Comparison of ENCODE assay signal across 8 mouse cellular contexts in genomic region chr17:56040857-56041163, GRCm38 (mm10). TPM values are rescaled to one million over a fixed set of nuclear protein-coding genes. Genes with fewer than 3 reads are reported as not detected.
DNase-seq lines count a peak whose midpoint lies in the region; ATAC-seq and TF ChIP-seq lines count a peak whose summit lies in the region.

No protein-coding gene starts in this region.

- H3K9me3 ChIP-seq in heart, embryonic 11.5 days (replicated peaks; ENCODE audit: control insufficient read depth, low read length) = no peaks in the 10 kb centered on the region
- no peaks in the 10 kb centered on the region for H3K9me3 ChIP-seq in MEL (replicated peaks; ENCODE audit: insufficient read depth, low read length)
- H3K9me3 ChIP-seq in hindbrain, embryonic 10.5 days = no peaks in the 10 kb centered on the region

- TF ChIP-seq RAD21 in MEL (IDR thresholded peaks at IDR 0.05; ENCODE audit: low read depth, low read length) = no peak

- peaks cover 49% of the 10 kb centered on the region for H3K79me2 ChIP-seq in MEL (ENCODE audit: control insufficient read depth, insufficient read depth, low read length, poor library complexity)

- no peaks in the 10 kb centered on the region for H3K27me3 ChIP-seq in heart, embryonic 11.5 days (ENCODE audit: control insufficient read depth, insufficient read depth, low read length)
- H3K27me3 ChIP-seq in MEL (ENCODE audit: control insufficient read depth in 1 of 2, insufficient read depth in 2 of 2, low read length in 2 of 2) = no peaks in the 10 kb centered on the region
- no peaks in the 10 kb centered on the region for H3K27me3 ChIP-seq in hindbrain, embryonic 10.5 days (ENCODE audit: insufficient read depth, poor library complexity, severe bottlenecking)

- H3K4me1 ChIP-seq in heart, embryonic 11.5 days (ENCODE audit: control insufficient read depth, insufficient read depth, low read length) = no peaks in the 10 kb centered on the region; the same call in 1 of the 2 replicates
- H3K4me1 ChIP-seq in MEL (ENCODE audit: control insufficient read depth in 1 of 2, insufficient read depth in 2 of 2, low read length in 2 of 2) = peaks cover 6 to 24% of the 10 kb centered on the region in 2 experiments
- H3K4me1 ChIP-seq in hindbrain, embryonic 10.5 days (replicated peaks) = peaks cover 24% of the 10 kb centered on the region

- TF ChIP-seq CTCF in MEL (IDR thresholded peaks at IDR 0.05 in 2 of 3, conservative IDR thresholded peaks at IDR 0.05 in 1 of 3; ENCODE audit: control insufficient read depth in 1 of 3, insufficient read depth in 1 of 3, low read depth in 2 of 3, low read length in 3 of 3, poor library complexity in 1 of 3, severe bottlenecking in 1 of 3) = no peak

- DNase-seq in heart, postnatal 36 days = no peak
- no peak for DNase-seq in MEL (ENCODE audit: low read depth, low spot score)
- no peak for DNase-seq in hindbrain, embryonic 10.5 days (ENCODE audit: low spot score)
- DNase-seq in mesoderm, embryonic 11.5 days (ENCODE audit: low read depth, low spot score) = peak; percentile 18
- no peak for DNase-seq in right cerebral cortex, adult 2 months (ENCODE audit: low spot score in 2 of 2)
- DNase-seq in urinary bladder, adult 18-20 months (ENCODE audit: low spot score in 2 of 2) = no peak
- DNase-seq in cerebellum, adult 9-11 months = no peak

- H3K4me3 ChIP-seq in heart, embryonic 11.5 days (ENCODE audit: low read depth, low read length) = peak overlapping the region; percentile 72
- peak overlapping the region; percentile 87 to 89 for H3K4me3 ChIP-seq in MEL (ENCODE audit: control insufficient read depth in 1 of 2, insufficient read depth in 1 of 2, low read depth in 2 of 2, low read length in 2 of 2)
- H3K4me3 ChIP-seq in hindbrain, embryonic 10.5 days = peak overlapping the region; percentile 90

- H3K9ac ChIP-seq in heart, embryonic 11.5 days (ENCODE audit: low read depth, low read length) = peak overlapping the region; percentile 89
- peak overlapping the region; percentile 98 for H3K9ac ChIP-seq in MEL (ENCODE audit: control insufficient read depth, low read depth, low read length, poor library complexity, severe bottlenecking)

- WGBS in heart, embryonic 11.5 days (ENCODE audit: insufficient replicate concordance) = 2% methylated on average over 12 of the region's 12 CpGs
- 3% methylated on average over 12 of the region's 12 CpGs for WGBS in hindbrain, embryonic 10.5 days

- peak overlapping the region; percentile 80 for H3K4me2 ChIP-seq in heart, embryonic 11.5 days

- intact Hi-C loops in heart, postnatal 36 days (cut with DNase I) = loop anchor here (2.0 kb wide), 1 partner anchor 32 kb away; no protein-coding TSS in a partner anchor

- no peak for TF ChIP-seq EP300 in MEL (IDR thresholded peaks at IDR 0.05; ENCODE audit: low read depth in 1 of 2, low read length in 2 of 2)

- H3K36me3 ChIP-seq in heart, embryonic 11.5 days (ENCODE audit: control insufficient read depth, insufficient read depth, low read length) = 0 out of 2 replicates have a peak, but pooled peaks cover 3% of the 10 kb centered on the region
- H3K36me3 ChIP-seq in MEL (ENCODE audit: control insufficient read depth in 1 of 2, insufficient read depth in 2 of 2, low read length in 2 of 2) = peaks cover 13 to 32% of the 10 kb centered on the region in 2 experiments
- H3K36me3 ChIP-seq in hindbrain, embryonic 10.5 days = peaks cover 32% of the 10 kb centered on the region

- no peak; a peak in 1 of 4 replicates for TF ChIP-seq POLR2A in MEL (IDR thresholded peaks at IDR 0.05; ENCODE audit: control insufficient read depth in 1 of 2, insufficient read depth in 1 of 2, low read depth in 1 of 2, low read length in 2 of 2, poor library complexity in 1 of 2)

- H3K27ac ChIP-seq in heart, embryonic 11.5 days (ENCODE audit: low read depth, low read length) = peak overlapping the region; percentile 90; the same call in 1 of the 2 replicates
- peak overlapping the region; percentile 64 for H3K27ac ChIP-seq in MEL (ENCODE audit: control insufficient read depth, low read depth, low read length)
- H3K27ac ChIP-seq in hindbrain, embryonic 10.5 days = peak overlapping the region; percentile 95

- ATAC-seq in heart, embryonic 11.5 days (replicated peaks; ENCODE audit: insufficient number of reproducible peaks, low FRiP score, low TSS enrichment) = no peak

TF ChIP-seq in MEL, 35 proteins besides CTCF, POLR2A, EP300 and RAD21:
- no peak for TF ChIP-seq ETS1 (IDR thresholded peaks at IDR 0.05; ENCODE audit: low read depth, low read length)
- no peak for TF ChIP-seq HCFC1 (IDR thresholded peaks at IDR 0.05; ENCODE audit: low read depth, low read length)
- TF ChIP-seq ZMIZ1 (IDR thresholded peaks at IDR 0.05; ENCODE audit: low read depth, low read length) = no peak
- peak; percentile 42; the same call in 1 of the 2 replicates for TF ChIP-seq MAX (IDR thresholded peaks at IDR 0.05; ENCODE audit: low read length)
- no peak for TF ChIP-seq TAL1 (IDR thresholded peaks at IDR 0.05; ENCODE audit: low read length)
- no peak for TF ChIP-seq UBTF (IDR thresholded peaks at IDR 0.05; ENCODE audit: borderline replicate concordance, insufficient read depth, low read depth, low read length)
- no peak for TF ChIP-seq TBP (IDR thresholded peaks at IDR 0.05; ENCODE audit: low read depth, low read length)
- TF ChIP-seq KAT2A (conservative IDR thresholded peaks at IDR 0.05; ENCODE audit: low read depth, low read length) = no peak
- no peak for TF ChIP-seq GABPA (IDR thresholded peaks at IDR 0.05; ENCODE audit: low read depth, low read length)
- peak; percentile 47; the same call in 1 of the 2 replicates for TF ChIP-seq MXI1 (IDR thresholded peaks at IDR 0.05; ENCODE audit: low read depth, low read length)
- no peak for TF ChIP-seq CHD2 (IDR thresholded peaks at IDR 0.05; ENCODE audit: low read length)

RNA-seq across cellular contexts. Expression of gene Chaf1a, which starts 0.6 kb away (rescaled TPM):
- 13.4 and 13.5 TPM in 2 replicates for polyA plus RNA-seq in heart, embryonic 11.5 days (2014; fragmentation: Nextera tagmentation; extraction: Ambion mirVana)
- total RNA-seq in heart, postnatal 36 days (2021) = 1 to 10 TPM; 1.3 to 1.5 TPM
- total RNA-seq in MEL (2012; rRNA removed) = 48.5 and 49.5 TPM in 2 replicates
- 100 to 1,000 TPM in 1 of 2 experiments, not detected in 1; 116 TPM for polyA plus RNA-seq in MEL (2012; ENCODE audit: insufficient read depth in 1 of 2, insufficient read length in 2 of 2, low read depth in 1 of 2, low replicate concordance in 2 of 2, missing spikeins in 1 of 2)
- polyA plus RNA-seq in hindbrain, embryonic 10.5 days (2016; fragmentation: Nextera tagmentation; extraction: Ambion mirVana) = 35.3 and 46.0 TPM in 2 replicates

RNA-seq across cellular contexts. Expression of gene Sh3gl1, which starts 4.4 kb away (rescaled TPM):
- 89.9 and 90.6 TPM in 2 replicates for polyA plus RNA-seq in heart, embryonic 11.5 days (2014; fragmentation: Nextera tagmentation; extraction: Ambion mirVana)
- 10 to 100 TPM; 15.4 to 17.3 TPM for total RNA-seq in heart, postnatal 36 days (2021)
- total RNA-seq in MEL (2012; rRNA removed) = 36.7 and 41.0 TPM in 2 replicates
- 10 to 100 TPM in 1 of 2 experiments, not detected in 1; 78.4 TPM for polyA plus RNA-seq in MEL (2012; ENCODE audit: insufficient read depth in 1 of 2, insufficient read length in 2 of 2, low read depth in 1 of 2, low replicate concordance in 2 of 2, missing spikeins in 1 of 2)
- polyA plus RNA-seq in hindbrain, embryonic 10.5 days (2016; fragmentation: Nextera tagmentation; extraction: Ambion mirVana) = 161 and 163 TPM in 2 replicates

RNA-seq across cellular contexts. Expression of gene Ubxn6, which starts 34.0 kb away (rescaled TPM):
- 37.3 and 39.4 TPM in 2 replicates for polyA plus RNA-seq in heart, embryonic 11.5 days (2014; fragmentation: Nextera tagmentation; extraction: Ambion mirVana)
- total RNA-seq in heart, postnatal 36 days (2021) = 10 to 100 TPM; 57.6 to 61.3 TPM
- 24.8 and 28.2 TPM in 2 replicates for total RNA-seq in MEL (2012; rRNA removed)
- 10 to 100 TPM in 1 of 2 experiments, not detected in 1; 42.2 TPM for polyA plus RNA-seq in MEL (2012; ENCODE audit: insufficient read depth in 1 of 2, insufficient read length in 2 of 2, low read depth in 1 of 2, low replicate concordance in 2 of 2, missing spikeins in 1 of 2)
- 38.7 and 52.7 TPM in 2 replicates for polyA plus RNA-seq in hindbrain, embryonic 10.5 days (2016; fragmentation: Nextera tagmentation; extraction: Ambion mirVana)

RNA-seq across cellular contexts. Expression of gene Mpnd, which starts 35.3 kb away (rescaled TPM):
- 67.6 and 68.3 TPM in 2 replicates for polyA plus RNA-seq in heart, embryonic 11.5 days (2014; fragmentation: Nextera tagmentation; extraction: Ambion mirVana)
- total RNA-seq in heart, postnatal 36 days (2021) = 10 to 100 TPM; 58.6 to 64.1 TPM
- 3.9 and 5.6 TPM in 2 replicates for total RNA-seq in MEL (2012; rRNA removed)
- 10 to 100 TPM in 1 of 2 experiments, not detected in 1; 18.3 TPM for polyA plus RNA-seq in MEL (2012; ENCODE audit: insufficient read depth in 1 of 2, insufficient read length in 2 of 2, low read depth in 1 of 2, low replicate concordance in 2 of 2, missing spikeins in 1 of 2)
- 131 and 177 TPM in 2 replicates for polyA plus RNA-seq in hindbrain, embryonic 10.5 days (2016; fragmentation: Nextera tagmentation; extraction: Ambion mirVana)

RNA-seq across cellular contexts. Expression of gene Stap2, which starts 35.4 kb away (rescaled TPM):
- 7.2 and 8.1 TPM in 2 replicates for polyA plus RNA-seq in heart, embryonic 11.5 days (2014; fragmentation: Nextera tagmentation; extraction: Ambion mirVana)
- total RNA-seq in heart, postnatal 36 days (2021) = 10 to 100 TPM; 15.5 to 16.4 TPM
- 0.08 and 0.10 TPM in 2 replicates for total RNA-seq in MEL (2012; rRNA removed)
- polyA plus RNA-seq in MEL (2012; ENCODE audit: insufficient read depth in 1 of 2, insufficient read length in 2 of 2, low read depth in 1 of 2, low replicate concordance in 2 of 2, missing spikeins in 1 of 2) = under 1 TPM in 1 of 2 experiments, not detected in 1; 0.08 TPM
- polyA plus RNA-seq in hindbrain, embryonic 10.5 days (2016; fragmentation: Nextera tagmentation; extraction: Ambion mirVana) = 6.0 and 8.3 TPM in 2 replicates
